In the genomic region with DNA sequence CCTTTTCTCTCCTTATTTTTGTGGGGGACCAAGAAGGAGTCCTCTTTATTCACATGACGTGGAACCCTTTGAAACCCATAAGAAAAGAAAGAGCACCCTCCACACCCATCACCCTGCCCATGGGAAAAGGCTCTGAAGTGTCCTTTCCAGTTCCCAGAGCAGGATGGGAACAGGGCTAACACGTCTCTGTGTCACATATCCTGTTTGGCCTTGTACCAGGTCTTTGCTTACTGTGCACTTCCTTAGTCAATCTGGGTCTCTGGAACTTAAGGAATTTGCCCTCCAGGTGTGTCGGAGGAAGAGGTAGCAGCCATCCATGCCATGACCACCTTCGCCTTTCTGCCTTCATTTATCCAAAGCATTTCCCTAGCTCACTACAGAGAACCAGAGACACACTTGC, we compare ENCODE assay signal across 10 mouse cellular contexts. TPM values are rescaled to one million over a fixed set of nuclear protein-coding genes. Genes with fewer than 3 reads are reported as not detected.
A peak's percentile ranks its signal among the peaks of the same experiment; 100 is the strongest.
DNase-seq lines count a peak whose midpoint lies in the region; ATAC-seq and TF ChIP-seq lines count a peak whose summit lies in the region.
"Had no signal": no experiment of that assay in that cellular context is flagged by ENCODE, and none has a peak within 500 bp of the region (broad histone marks: within the 10 kb centered on the region; RNA-seq: fewer than 3 reads in every experiment).

No protein-coding gene starts in this region.

- TF ChIP-seq CTCF in layer of hippocampus, adult 2 months (conservative IDR thresholded peaks at IDR 0.05), result no peak
- no peak for TF ChIP-seq CTCF in midbrain, postnatal 0 days (IDR thresholded peaks at IDR 0.05)

- no peaks in the 10 kb centered on the region for H3K27me3 ChIP-seq in forebrain, embryonic 15.5 days
- H3K27me3 ChIP-seq in kidney, embryonic 16.5 days (ENCODE audit: insufficient read depth, low read length), result no peaks in the 10 kb centered on the region
- no peaks in the 10 kb centered on the region for H3K27me3 ChIP-seq in midbrain, postnatal 0 days (ENCODE audit: insufficient read depth, low read length)
- H3K27me3 ChIP-seq: embryonic facial prominence, embryonic 13.5 days had no signal

- peak overlapping the region; percentile 36 for H3K4me2 ChIP-seq in forebrain, embryonic 15.5 days (replicated peaks)
- H3K4me2 ChIP-seq in kidney, embryonic 16.5 days (replicated peaks; ENCODE audit: low read depth, low read length), result no peak overlapping the region
- H3K4me2 ChIP-seq in midbrain, postnatal 0 days (ENCODE audit: low read depth, low read length, poor library complexity, severe bottlenecking), result peak overlapping the region; percentile 28; the same call in 1 of the 2 replicates
- H3K4me2 ChIP-seq: embryonic facial prominence, embryonic 13.5 days had no signal

- no peak for DNase-seq in layer of hippocampus, adult 2 months (ENCODE audit: low spot score in 2 of 2)
- DNase-seq in layer of hippocampus, postnatal 25 days (ENCODE audit: extremely low spot score in 1 of 2, low spot score in 1 of 2), result no peak
- DNase-seq in midbrain, postnatal 0 days (ENCODE audit: low spot score), result no peak
- DNase-seq in natural killer cell, adult 2 months (ENCODE audit: low spot score in 2 of 2), result no peak
- no peak for DNase-seq in thymus, postnatal 0 days (ENCODE audit: low spot score)

- H3K36me3 ChIP-seq in forebrain, embryonic 15.5 days, result no peaks in the 10 kb centered on the region
- no peaks in the 10 kb centered on the region for H3K36me3 ChIP-seq in kidney, embryonic 16.5 days (ENCODE audit: insufficient read depth, low read length)
- H3K36me3 ChIP-seq in midbrain, postnatal 0 days (ENCODE audit: insufficient read depth, low read length), result no peaks in the 10 kb centered on the region
- H3K36me3 ChIP-seq: embryonic facial prominence, embryonic 13.5 days had no signal

- peak overlapping the region; percentile 84 for H3K27ac ChIP-seq in layer of hippocampus, adult 2 months
- H3K27ac ChIP-seq in forebrain, embryonic 15.5 days (replicated peaks), result peak overlapping the region; percentile 90
- peak overlapping the region; percentile 66; the same call in 1 of the 2 replicates for H3K27ac ChIP-seq in kidney, embryonic 16.5 days (ENCODE audit: low read length)
- H3K27ac ChIP-seq in midbrain, postnatal 0 days (ENCODE audit: low read depth, low read length), result peak overlapping the region; percentile 82
- H3K27ac ChIP-seq: embryonic facial prominence, embryonic 13.5 days; macrophage had no signal

- H3K4me1 ChIP-seq in forebrain, embryonic 15.5 days, result peaks cover 27% of the 10 kb centered on the region
- peaks cover 10% of the 10 kb centered on the region; the same call in 1 of the 2 replicates for H3K4me1 ChIP-seq in kidney, embryonic 16.5 days (ENCODE audit: insufficient read depth, low read length)
- H3K4me1 ChIP-seq in midbrain, postnatal 0 days (ENCODE audit: insufficient read depth, low read length), result peaks cover 11% of the 10 kb centered on the region; the same call in 1 of the 2 replicates

- H3K9me3 ChIP-seq in forebrain, embryonic 15.5 days, result no peaks in the 10 kb centered on the region
- H3K9me3 ChIP-seq in kidney, embryonic 16.5 days (ENCODE audit: low read length), result peaks cover 2% of the 10 kb centered on the region; the same call in 1 of the 2 replicates
- H3K9me3 ChIP-seq in midbrain, postnatal 0 days (ENCODE audit: low read length), result no peaks in the 10 kb centered on the region
- H3K9me3 ChIP-seq: embryonic facial prominence, embryonic 13.5 days had no signal

- no peak overlapping the region for H3K9ac ChIP-seq in forebrain, embryonic 15.5 days (replicated peaks)
- H3K9ac ChIP-seq in kidney, embryonic 16.5 days (replicated peaks; ENCODE audit: low read length), result no peak overlapping the region
- no peak overlapping the region for H3K9ac ChIP-seq in midbrain, postnatal 0 days (replicated peaks; ENCODE audit: low read length, poor library complexity, severe bottlenecking)
- H3K9ac ChIP-seq: embryonic facial prominence, embryonic 13.5 days had no signal

- ATAC-seq in forebrain, embryonic 15.5 days (replicated peaks), result peak; percentile 77
- peak; percentile 76 for ATAC-seq in kidney, embryonic 16.5 days (ENCODE audit: low FRiP score, low TSS enrichment)
- ATAC-seq in midbrain, postnatal 0 days (ENCODE audit: low FRiP score), result peak; percentile 71
- no peak for ATAC-seq in activated CD4-positive, CD25-positive, alpha-beta regulatory T cell, adult 4 months

- 42% methylated on average over 4 of the region's 4 CpGs for WGBS in forebrain, embryonic 15.5 days
- WGBS in kidney, embryonic 16.5 days, result 52% methylated on average over 4 of the region's 4 CpGs
- 45% methylated on average over 4 of the region's 4 CpGs for WGBS in midbrain, postnatal 0 days

- peak overlapping the region; percentile 13; the same call in 1 of the 2 replicates for H3K4me3 ChIP-seq in layer of hippocampus, adult 2 months
- H3K4me3 ChIP-seq in forebrain, embryonic 15.5 days, result no peak overlapping the region
- no peak overlapping the region for H3K4me3 ChIP-seq in kidney, embryonic 16.5 days (ENCODE audit: low read length)
- no peak overlapping the region for H3K4me3 ChIP-seq in midbrain, postnatal 0 days (ENCODE audit: low read depth, low read length)
- H3K4me3 ChIP-seq: embryonic facial prominence, embryonic 13.5 days had no signal

RNA-seq across cellular contexts. Expression of a gene that starts 18.6 kb away (rescaled TPM):
- 1,000 to 10,000 TPM in 1 of 2 experiments, 100 to 1,000 TPM in 1; 962 to 1,047 TPM for total RNA-seq in layer of hippocampus, adult 2 months (2021)
- 1,000 to 10,000 TPM; 1,288 to 1,354 TPM for total RNA-seq in layer of hippocampus, postnatal 25 days (2021)
- 1,539 and 1,682 TPM in 2 replicates for polyA plus RNA-seq in forebrain, embryonic 15.5 days (2015; fragmentation: Nextera tagmentation; extraction: Ambion mirVana)
- polyA plus RNA-seq in kidney, embryonic 16.5 days (2015; fragmentation: Nextera tagmentation; extraction: Ambion mirVana), result 143 and 150 TPM in 2 replicates
- 5,907 and 6,629 TPM in 2 replicates for total RNA-seq in midbrain, postnatal 0 days (2014; rRNA removed)
- polyA plus RNA-seq in midbrain, postnatal 0 days (2015; fragmentation: Nextera tagmentation; extraction: Ambion mirVana), result 4,276 and 4,687 TPM in 2 replicates
- 1 to 10 TPM; 4.7 to 5.4 TPM for polyA plus RNA-seq in activated CD4-positive, CD25-positive, alpha-beta regulatory T cell, adult 4 months (2017; shearing (Covaris generic))
- polyA plus RNA-seq in thymus, postnatal 0 days (2015; fragmentation: Nextera tagmentation; extraction: Ambion mirVana), result 204 and 248 TPM in 2 replicates

RNA-seq across cellular contexts. Expression of a gene that starts 33.8 kb away (rescaled TPM):
- total RNA-seq in layer of hippocampus, adult 2 months (2021), result 100 to 1,000 TPM; 227 to 233 TPM
- total RNA-seq in layer of hippocampus, postnatal 25 days (2021), result 100 to 1,000 TPM; 319 to 347 TPM
- polyA plus RNA-seq in forebrain, embryonic 15.5 days (2015; fragmentation: Nextera tagmentation; extraction: Ambion mirVana), result 920 and 926 TPM in 2 replicates
- polyA plus RNA-seq in kidney, embryonic 16.5 days (2015; fragmentation: Nextera tagmentation; extraction: Ambion mirVana), result 39.7 and 40.4 TPM in 2 replicates
- 4,904 and 4,995 TPM in 2 replicates for total RNA-seq in midbrain, postnatal 0 days (2014; rRNA removed)
- polyA plus RNA-seq in midbrain, postnatal 0 days (2015; fragmentation: Nextera tagmentation; extraction: Ambion mirVana), result 937 and 994 TPM in 2 replicates
- 1 to 10 TPM in 1 of 2 experiments, under 1 TPM in 1; 0.69 to 1.0 TPM for polyA plus RNA-seq in activated CD4-positive, CD25-positive, alpha-beta regulatory T cell, adult 4 months (2017; shearing (Covaris generic))
- polyA plus RNA-seq in thymus, postnatal 0 days (2015; fragmentation: Nextera tagmentation; extraction: Ambion mirVana), result 34.5 and 37.3 TPM in 2 replicates

RNA-seq across cellular contexts. Expression of a gene that starts 59.1 kb away (rescaled TPM):
- total RNA-seq in layer of hippocampus, adult 2 months (2021), result 10 to 100 TPM; 50.8 to 51.9 TPM
- total RNA-seq in layer of hippocampus, postnatal 25 days (2021), result 10 to 100 TPM; 41.5 to 46.1 TPM
- 32.9 and 35.9 TPM in 2 replicates for polyA plus RNA-seq in forebrain, embryonic 15.5 days (2015; fragmentation: Nextera tagmentation; extraction: Ambion mirVana)
- polyA plus RNA-seq in kidney, embryonic 16.5 days (2015; fragmentation: Nextera tagmentation; extraction: Ambion mirVana), result 83.0 and 95.2 TPM in 2 replicates
- 37.0 and 42.7 TPM in 2 replicates for total RNA-seq in midbrain, postnatal 0 days (2014; rRNA removed)
- polyA plus RNA-seq in midbrain, postnatal 0 days (2015; fragmentation: Nextera tagmentation; extraction: Ambion mirVana), result 46.4 and 47.7 TPM in 2 replicates
- polyA plus RNA-seq in activated CD4-positive, CD25-positive, alpha-beta regulatory T cell, adult 4 months (2017; shearing (Covaris generic)), result 10 to 100 TPM; 20.0 to 25.5 TPM
- 64.5 and 68.7 TPM in 2 replicates for polyA plus RNA-seq in thymus, postnatal 0 days (2015; fragmentation: Nextera tagmentation; extraction: Ambion mirVana)

Comparison
In these comparisons a context has a peak if more than half of its experiments do, and no peak if none do; other contexts are left out.
1. RNA of a gene that starts 18.6 kb away (polyA plus RNA-seq): 4,276 to 4,687 TPM in midbrain, postnatal 0 days, 1,539 to 1,682 TPM in forebrain, embryonic 15.5 days, 204 to 248 TPM in thymus, postnatal 0 days and 143 to 150 TPM in kidney, embryonic 16.5 days; 4.7 to 5.4 TPM in activated CD4-positive, CD25-positive, alpha-beta regulatory T cell, adult 4 months; every median in the first group is over 10 times any median in the second.
2. RNA of a gene that starts 33.8 kb away (polyA plus RNA-seq): 937 to 994 TPM in midbrain, postnatal 0 days and 920 to 926 TPM in forebrain, embryonic 15.5 days; 39.7 to 40.4 TPM in kidney, embryonic 16.5 days, 34.5 to 37.3 TPM in thymus, postnatal 0 days and 0.69 to 1.0 TPM in activated CD4-positive, CD25-positive, alpha-beta regulatory T cell, adult 4 months; every median in the first group is over 10 times any median in the second.
3. Peak in every context shown above with its lines, with median percentiles within 50 percentile points of each other: H3K27ac ChIP-seq.